Mouse (Mus musculus): ENCODE data around the gene Psmb11.

- TF ChIP-seq CTCF (IDR thresholded peaks at IDR 0.05; ENCODE audit: low read depth) (no peak), EP300 (IDR thresholded peaks at IDR 0.05; ENCODE audit: low read depth) (no peak)
Measured at GRCm38 (mm10) chr14:54594631-54595414, 26.4 kb upstream of the Psmb11 start.
